Mouse (Mus musculus): ENCODE measurements around the gene Fus. TPM values are rescaled to one million over a fixed set of nuclear protein-coding genes. Genes with fewer than 3 reads are reported as not detected.

The Fus gene
- total RNA-seq, 2 experiments from 2014 or later: 111 to 123 TPM

GRCm38 (mm10) chr7:128032290-128032988 is 65.2 kb downstream of the Fus start:
- intact Hi-C loops (cut with DNase I; ENCODE audit: low total_unique reads): no loop called here
- no peak for DNase-seq

- intact Hi-C loops (cut with DNase I; ENCODE audit: low total_unique reads): no loop called here
Observed at GRCm38 (mm10) chr7:128032989-128033293, 65.7 kb downstream of the Fus start.

GRCm38 (mm10) chr7:128033616-128034015 is 66.4 kb downstream of the Fus start:
- no peak for DNase-seq
- intact Hi-C loops (cut with DNase I; ENCODE audit: low total_unique reads): no loop called here

More at GRCm38 (mm10) chr7:128032989-128033293, 65.7 kb downstream of the Fus start:
- DNase-seq: no peak

Other genes starting within 250 kb of the Fus start
- gene Ctf2, start 235.3 kb upstream of the Fus start, total RNA-seq (2021): not detected
- 1 to 10 TPM; 2.4 to 3.1 TPM for gene Fbxl19, start 222.9 kb upstream of the Fus start, total RNA-seq (2021)
- 1 to 10 TPM; 8.1 to 9.2 TPM for gene Orai3, start 197.6 kb upstream of the Fus start, total RNA-seq (2021)
- 10 to 100 TPM; 15.6 to 17.4 TPM for gene Setd1a, start 190.8 kb upstream of the Fus start, total RNA-seq (2021)
- gene Gm49388, start 181.8 kb upstream of the Fus start, total RNA-seq (2021): 1 to 10 TPM in 1 of 2 experiments, under 1 TPM in 1; 0.88 to 1.8 TPM
- 1 to 10 TPM; 6.9 to 8.1 TPM for gene Hsd3b7, start 166.9 kb upstream of the Fus start, total RNA-seq (2021)
- gene Stx4a, start 143.2 kb upstream of the Fus start, total RNA-seq (2021): 10 to 100 TPM; 46.9 to 49.9 TPM
- 1 to 10 TPM; 1.1 to 2.2 TPM for gene Stx1b, start 142.9 kb upstream of the Fus start, total RNA-seq (2021)
- 10 to 100 TPM; 13.6 to 13.9 TPM for gene Zfp646, start 91.2 kb upstream of the Fus start, total RNA-seq (2021)
- 1 to 10 TPM; 4.6 to 4.9 TPM for gene Zfp668, start 90.6 kb upstream of the Fus start, total RNA-seq (2021)
- 1 to 10 TPM in 1 of 2 experiments, under 1 TPM in 1; 0.90 to 1.1 TPM for gene Prss53, start 76.5 kb upstream of the Fus start, total RNA-seq (2021)
- gene Gm21974, start 72.0 kb upstream of the Fus start, total RNA-seq (2021): not detected
- 10 to 100 TPM; 23.4 to 30.0 TPM for gene Vkorc1, start 71.8 kb upstream of the Fus start, total RNA-seq (2021)
- 100 to 1,000 TPM; 103 to 113 TPM for gene Bckdk, start 63.4 kb upstream of the Fus start, total RNA-seq (2021)
- 10 to 100 TPM; 12.5 to 15.2 TPM for gene Kat8, start 54.9 kb upstream of the Fus start, total RNA-seq (2021)
- gene Prss8, start 37.4 kb upstream of the Fus start, total RNA-seq (2021): not detected
- 1 to 10 TPM; 6.5 to 8.2 TPM for gene Prss36, start 20.7 kb upstream of the Fus start, total RNA-seq (2021)
- 1 to 10 TPM; 1.8 to 1.9 TPM for gene Pycard, start 26.4 kb downstream of the Fus start, total RNA-seq (2021)
- gene Trim72, start 36.5 kb downstream of the Fus start, total RNA-seq (2021): 100 to 1,000 TPM; 246 TPM
- 1 to 10 TPM; 1.7 to 1.8 TPM for gene Itgam, start 95.2 kb downstream of the Fus start, total RNA-seq (2021)
- gene Gm49368, start 95.2 kb downstream of the Fus start, total RNA-seq (2021): not detected
- under 1 TPM; 0.23 to 0.27 TPM for gene Itgax, start 162.1 kb downstream of the Fus start, total RNA-seq (2021)
- not detected for gene Itgad, start 186.9 kb downstream of the Fus start, total RNA-seq (2021)
- 1,000 to 10,000 TPM; 1,122 to 1,196 TPM for gene Cox6a2, start 238.9 kb downstream of the Fus start, total RNA-seq (2021)